Mouse (Mus musculus) gastrocnemius, adult 8-10 months (tissue): Measurements from ENCODE around the gene Acox3. TPM values are rescaled to one million over a fixed set of nuclear protein-coding genes. Genes with fewer than 3 reads are reported as not detected.
A peak's percentile ranks its signal among the peaks of the same experiment; 100 is the strongest.

Experiments
- DNase-seq, 2 experiments: peaks; one replicate each; pipeline ENCODE4 v3.0.0; 2022; ENCODE audit warnings: low spot score in 2 of 2
- total RNA-seq, 4 experiments: library from RNA; stranded (reverse); gene quantifications; 2 replicates each; pipeline ENCODE4 v1.2.4; 2022

Acox3 gene
- 10 to 100 TPM; 14.6 to 20.0 (median 17.2) TPM for total RNA-seq

- peak; percentile 94 to 95 for DNase-seq
Measured at GRCm38 (mm10) chr5:35582445-35583220, at the start of gene Acox3. Gene Acox3, plus strand, starts transcription at chr5:35583040.

GRCm38 (mm10) chr5:35536271-35536670 is 46.6 kb upstream of the Acox3 start:
- DNase-seq: no peak

- no peak for DNase-seq
Measured at GRCm38 (mm10) chr5:35537474-35537873, 45.4 kb upstream of the Acox3 start.

- DNase-seq: no peak
Measured at GRCm38 (mm10) chr5:35538022-35538421, 44.8 kb upstream of the Acox3 start.

- DNase-seq: no peak
Measured at GRCm38 (mm10) chr5:35539576-35539975, 43.3 kb upstream of the Acox3 start.

GRCm38 (mm10) chr5:35540555-35540954 is 42.3 kb upstream of the Acox3 start:
- DNase-seq: no peak

GRCm38 (mm10) chr5:35541059-35541790 is 41.6 kb upstream of the Acox3 start:
- no peak for DNase-seq

GRCm38 (mm10) chr5:35546127-35546526 is 36.7 kb upstream of the Acox3 start:
- DNase-seq: no peak

GRCm38 (mm10) chr5:35551855-35552837 is 30.7 kb upstream of the Acox3 start:
- DNase-seq: peak in 1 of 2 experiments; percentile 19

- DNase-seq: no peak
Measured at GRCm38 (mm10) chr5:35552838-35553539, 29.9 kb upstream of the Acox3 start.

GRCm38 (mm10) chr5:35556393-35556792 is 26.4 kb upstream of the Acox3 start:
- DNase-seq: no peak

GRCm38 (mm10) chr5:35557946-35558621 is 24.8 kb upstream of the Acox3 start:
- DNase-seq: no peak

- DNase-seq: no peak
Measured at GRCm38 (mm10) chr5:35559447-35559846, 23.4 kb upstream of the Acox3 start.

- DNase-seq: no peak
Measured at GRCm38 (mm10) chr5:35562616-35563015, 20.2 kb upstream of the Acox3 start.

- DNase-seq: peak; percentile 60
Measured at GRCm38 (mm10) chr5:35563449-35563848, 19.4 kb upstream of the Acox3 start.

GRCm38 (mm10) chr5:35565217-35565616 is 17.6 kb upstream of the Acox3 start:
- DNase-seq: no peak

GRCm38 (mm10) chr5:35566632-35567031 is 16.2 kb upstream of the Acox3 start:
- DNase-seq: no peak

- no peak for DNase-seq
Measured at GRCm38 (mm10) chr5:35571546-35571945, 11.3 kb upstream of the Acox3 start.

GRCm38 (mm10) chr5:35574653-35575599 is 7.9 kb upstream of the Acox3 start, which contains the start of gene Trmt44:
Gene Trmt44, minus strand, starts transcription at chr5:35575070.
- DNase-seq: peak; percentile 73 to 75
